ENCODE assay signal across 22 mouse cellular contexts in genomic region chr17:34740280-34740679, GRCm38 (mm10). TPM values are rescaled to one million over a fixed set of nuclear protein-coding genes. Genes with fewer than 3 reads are reported as not detected.
DNase-seq lines count a peak whose midpoint lies in the region; TF ChIP-seq lines count a peak whose summit lies in the region.
"Had no signal": no experiment of that assay in that cellular context is flagged by ENCODE, and none has a peak within 500 bp of the region (broad histone marks: within the 10 kb centered on the region; RNA-seq: fewer than 3 reads in every experiment).

No protein-coding gene starts in this region.

- WGBS in heart, embryonic 10.5 days: 56% methylated on average over 4 of the region's 4 CpGs

- H3K27ac ChIP-seq in heart, embryonic 10.5 days: no peak overlapping the region
- no peak overlapping the region for H3K27ac ChIP-seq in ES-E14 (ENCODE audit: insufficient read depth, low read depth, low read length, poor library complexity, severe bottlenecking)
- H3K27ac ChIP-seq: embryonic facial prominence, embryonic 10.5 days; hindbrain, embryonic 12.5 days; hindbrain, postnatal 0 days had no signal

- in situ Hi-C loops in ES-E14 (cut with MboI; ENCODE audit: low sequenced_read_pairs in 2 of 2, unreplicated experiment in 2 of 2): no loop called here

- intact Hi-C loops in heart, postnatal 14 days (cut with DNase I): no loop called here
- intact Hi-C loops in left cerebral cortex, postnatal 4 days (cut with DNase I): no loop called here

- H3K9me3 ChIP-seq in heart, embryonic 10.5 days: no peaks in the 10 kb centered on the region
- H3K9me3 ChIP-seq in ES-E14 (ENCODE audit: control insufficient read depth, insufficient read depth, low read depth, low read length): no peaks in the 10 kb centered on the region
- H3K9me3 ChIP-seq: embryonic facial prominence, embryonic 10.5 days; heart, embryonic 12.5 days; hindbrain, embryonic 12.5 days had no signal

- H3K9ac ChIP-seq in ES-E14 (ENCODE audit: insufficient read depth, low read depth, low read length, poor library complexity, severe bottlenecking): no peak overlapping the region
- H3K9ac ChIP-seq: heart, embryonic 12.5 days; hindbrain, embryonic 12.5 days had no signal

- H3K4me3 ChIP-seq in heart, embryonic 10.5 days: no peak overlapping the region
- no peak overlapping the region for H3K4me3 ChIP-seq in ES-E14 (ENCODE audit: insufficient read depth in 1 of 2, low read depth in 1 of 2, low read length in 2 of 2, poor library complexity in 1 of 2, severe bottlenecking in 1 of 2)
- H3K4me3 ChIP-seq: embryonic facial prominence, embryonic 10.5 days; heart, embryonic 12.5 days; hindbrain, embryonic 12.5 days had no signal

- H3K4me1 ChIP-seq in heart, embryonic 10.5 days: no peaks in the 10 kb centered on the region
- H3K4me1 ChIP-seq in ES-E14 (ENCODE audit: control insufficient read depth in 2 of 2, insufficient read depth in 2 of 2, low read length in 2 of 2, poor library complexity in 1 of 2): no peaks in the 10 kb centered on the region
- H3K4me1 ChIP-seq: embryonic facial prominence, embryonic 10.5 days; heart, embryonic 12.5 days; hindbrain, embryonic 12.5 days had no signal

- peak; percentile 68 to 82 for DNase-seq in adrenal gland, adult (ENCODE audit: inconsistent age in 2 of 2, low spot score in 1 of 2)
- no peak for DNase-seq in adrenal gland, postnatal 4 days (ENCODE audit: low spot score in 2 of 2)
- peak; percentile 56 for DNase-seq in heart, embryonic 10.5 days (ENCODE audit: low spot score)
- no peak for DNase-seq in heart, postnatal 14 days
- no peak for DNase-seq in ES-E14 (ENCODE audit: low read depth, low spot score)
- DNase-seq in adrenal gland, postnatal 25 days: peak; percentile 27
- DNase-seq in left cerebral cortex, postnatal 4 days: no peak
- no peak for DNase-seq in kidney, adult 11 months
- DNase-seq: B cell, adult 2 months; cerebellum, adult 18-20 months; cerebellum, adult 9-11 months; gastrocnemius, postnatal 36 days; heart, adult 18-20 months; heart, postnatal 36 days; kidney, adult 18-20 months had no signal

- H3K27me3 ChIP-seq in heart, embryonic 10.5 days (ENCODE audit: insufficient read depth, poor library complexity, severe bottlenecking): peaks cover 22% of the 10 kb centered on the region

- no peaks in the 10 kb centered on the region for H3K36me3 ChIP-seq in heart, embryonic 10.5 days
- H3K36me3 ChIP-seq in ES-E14 (ENCODE audit: control insufficient read depth, insufficient read depth, low read length, poor library complexity, severe bottlenecking): no peaks in the 10 kb centered on the region
- H3K36me3 ChIP-seq: embryonic facial prominence, embryonic 10.5 days; heart, embryonic 12.5 days; hindbrain, embryonic 12.5 days had no signal

TF ChIP-seq in ES-E14, 5 proteins besides CTCF, POLR2A, EP300 and RAD21:
- no peak for TF ChIP-seq CHD2 (IDR thresholded peaks at IDR 0.05; ENCODE audit: low read depth, low read length)
- no peak for TF ChIP-seq ZC3H11A (IDR thresholded peaks at IDR 0.05; ENCODE audit: borderline replicate concordance, low read depth, low read length)
- no peak for TF ChIP-seq ZNF384 (IDR thresholded peaks at IDR 0.05; ENCODE audit: low read depth, low read length)
- TF ChIP-seq MAFK (IDR thresholded peaks at IDR 0.05; ENCODE audit: insufficient read depth, low read depth, low read length): 0 out of 2 replicates have a peak, but pooled peaks have one; percentile 41
- TF ChIP-seq HCFC1 (IDR thresholded peaks at IDR 0.05; ENCODE audit: borderline replicate concordance, insufficient read depth, low read length): no peak

RNA-seq across cellular contexts. Expression of gene C4b, which starts 3.4 kb away (rescaled TPM):
- total RNA-seq in adrenal gland, postnatal 4 days (2021): 100 to 1,000 TPM; 105 to 151 TPM
- polyA plus RNA-seq in heart, embryonic 10.5 days (2016; fragmentation: Nextera tagmentation; extraction: Ambion mirVana): not detected in 2 replicates
- 10 to 100 TPM; 17.9 to 21.3 TPM for total RNA-seq in heart, postnatal 14 days (2021)
- 0.45 and 1.5 TPM in 2 replicates for total RNA-seq in ES-E14 (2012; rRNA removed)
- 134 and 138 TPM in 2 replicates for total RNA-seq in adrenal gland, postnatal 25 days (2021)
- 1 to 10 TPM; 4.4 TPM for total RNA-seq in left cerebral cortex, postnatal 4 days (2021)
- polyA plus RNA-seq: activated CD4-positive, CD25-positive, alpha-beta regulatory T cell, adult 4 months; CD4-positive, CD25-positive, alpha-beta regulatory T cell, adult 4 months; embryonic facial prominence, embryonic 10.5 days; forebrain, embryonic 14.5 days; hindbrain, embryonic 12.5 days had no signal

Comparison
In these comparisons a context has a peak if more than half of its experiments do, and no peak if none do; other contexts are left out.
1. DNase-seq: peak in adrenal gland, adult (2 of 2), heart, embryonic 10.5 days (single experiment) and adrenal gland, postnatal 25 days (single experiment); none in adrenal gland, postnatal 4 days (0 of 2), heart, postnatal 14 days (0 of 2), ES-E14 (single experiment), left cerebral cortex, postnatal 4 days (single experiment) and kidney, adult 11 months (single experiment).